Mouse (Mus musculus) small intestine, adult 2 months (tissue): Measurements from ENCODE around the gene Gm572.

Source experiments
- CTCF ChIP-seq: fragments of 200-500 bp; IDR thresholded peaks from 2 replicates; pipeline ENCODE4 v1.5.1; 2012; ENCODE audit warnings: low read depth, mild to moderate bottlenecking, control low read depth, inconsistent platforms, low read length, moderate library complexity, mixed read lengths; ENCODE audit not compliant: insufficient replicate concordance, insufficient read length; ENCODE audit errors: extremely low read depth
- POLR2A ChIP-seq: fragments of 200-500 bp; IDR thresholded peaks from 2 replicates; pipeline ENCODE4 v1.6.1; 2012; ENCODE audit warnings: low read depth, mild to moderate bottlenecking, control low read depth, inconsistent platforms, low read length, moderate library complexity

GRCm38 (mm10) chr4:148612557-148612956, 30.6 kb upstream of the Gm572 start:
- TF ChIP-seq CTCF (no peak), POLR2A (no peak)
